Mouse (Mus musculus): ENCODE measurements around the gene Sctr. TPM values are rescaled to one million over a fixed set of nuclear protein-coding genes. Genes with fewer than 3 reads are reported as not detected.

The Sctr gene
- polyA plus RNA-seq (2015; fragmentation: Nextera tagmentation; extraction: Ambion mirVana), result 0.05 TPM in 1 of 2 replicates, not detected in the other

DNA sequence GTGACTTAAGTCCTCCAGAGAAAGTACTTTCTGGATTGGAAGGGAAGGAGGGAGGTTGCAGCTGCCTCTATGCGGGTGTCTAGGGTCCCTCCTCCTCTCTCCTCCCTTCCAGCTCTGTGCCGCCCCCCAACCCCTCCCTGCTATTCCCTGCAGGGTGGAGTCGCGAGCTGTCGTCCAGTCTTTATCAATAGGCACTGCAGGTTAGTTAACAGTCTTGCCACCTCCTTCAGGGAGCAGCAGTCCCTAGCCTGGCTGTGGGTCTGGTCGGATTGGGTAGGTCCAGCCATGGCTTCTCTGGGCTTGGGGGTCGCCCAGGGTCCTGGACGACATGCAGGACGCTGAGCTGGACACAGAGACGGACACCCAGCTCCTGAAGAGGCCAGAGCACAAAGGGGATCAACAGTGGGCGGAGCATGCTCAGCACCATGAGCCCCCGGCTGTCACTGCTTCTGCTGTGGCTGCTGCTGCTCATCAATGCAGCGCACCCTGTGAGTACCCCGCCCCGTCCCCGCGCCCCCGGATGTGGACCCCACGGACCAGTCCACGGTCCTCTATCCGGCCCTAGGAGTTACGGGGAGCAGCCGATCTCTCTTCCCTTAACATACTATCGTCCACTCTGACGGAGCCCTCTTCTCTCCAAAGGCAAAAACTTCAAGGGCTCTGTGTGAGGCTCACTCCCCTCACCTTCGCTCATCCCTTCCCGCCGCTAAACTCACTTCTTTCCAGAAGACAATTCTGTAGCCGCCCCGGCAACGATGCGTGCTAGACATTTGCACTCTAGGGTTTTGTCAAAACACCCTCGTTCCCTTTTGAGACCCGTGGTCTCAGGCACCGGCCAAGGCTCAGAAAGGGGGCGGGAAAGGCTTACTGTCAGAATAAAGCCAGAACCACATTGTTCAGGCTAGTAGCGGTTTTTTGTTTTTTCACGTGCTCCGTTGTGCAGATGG lies at the start of gene Sctr:
Gene Sctr (plus strand): TSS at position 51 of the 947 bp plus-strand sequence.
- H3K27me3 ChIP-seq (ENCODE audit: control insufficient read depth, insufficient read depth, low read depth, low read length), result peaks cover 24% of the 10 kb centered on the region

DNA sequence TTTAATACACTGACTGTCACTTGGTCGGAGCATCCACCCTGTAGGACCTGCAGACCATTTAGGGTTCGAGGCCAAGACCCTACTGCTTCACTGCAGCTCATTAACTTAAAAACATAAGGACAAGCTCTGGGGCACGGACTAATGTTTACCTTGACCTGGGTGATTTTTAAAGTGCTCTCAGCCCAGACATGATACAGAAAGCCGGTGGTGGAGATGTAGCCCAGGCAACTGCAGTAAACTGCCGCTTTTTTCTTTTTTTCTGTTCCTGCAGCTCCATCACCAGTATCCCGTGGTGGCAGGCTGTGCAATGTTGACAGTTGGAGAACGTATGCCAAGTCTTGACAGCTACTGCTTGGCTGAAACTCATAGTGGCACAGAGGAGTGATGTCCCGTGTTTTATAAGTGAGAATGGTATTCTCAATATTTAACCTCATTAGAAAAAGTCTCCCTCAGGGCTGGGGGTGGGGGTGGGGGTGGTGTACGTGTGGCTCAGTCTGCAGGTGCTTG lies 48.9 kb upstream of the Sctr start:
- no peak overlapping the region for H3K27ac ChIP-seq (ENCODE audit: low read length)
- H3K27me3 ChIP-seq (ENCODE audit: control insufficient read depth, insufficient read depth, low read depth, low read length), result no peaks in the 10 kb centered on the region
- no peaks in the 10 kb centered on the region for H3K36me3 ChIP-seq (ENCODE audit: control insufficient read depth, insufficient read depth)
- H3K4me1 ChIP-seq (ENCODE audit: control insufficient read depth, low read depth, low read length), result no peaks in the 10 kb centered on the region
- ATAC-seq (ENCODE audit: low read depth), result no peak
- no peaks in the 10 kb centered on the region for H3K9me3 ChIP-seq (replicated peaks; ENCODE audit: control insufficient read depth, low read length)
- WGBS (ENCODE audit: insufficient replicate concordance), result 43% methylated on average over 9 of the region's 9 CpGs
- H3K4me3 ChIP-seq (ENCODE audit: low read depth, low read length), result no peak overlapping the region
- H3K9ac ChIP-seq (ENCODE audit: low read depth, low read length), result no peak overlapping the region
- no peak overlapping the region for H3K4me2 ChIP-seq (ENCODE audit: low read depth, low read length)

More for the DNA sequence above, at the start of gene Sctr:
- H3K36me3 ChIP-seq (ENCODE audit: control insufficient read depth, insufficient read depth), result no peaks in the 10 kb centered on the region
- peak within 1 kb of the TSS; percentile 5; the same call in 1 of the 2 replicates for H3K4me3 ChIP-seq (ENCODE audit: low read depth, low read length)
- no peak within 1 kb of the TSS for H3K9ac ChIP-seq (ENCODE audit: low read depth, low read length)
- no peaks in the 10 kb centered on the region for H3K4me1 ChIP-seq (ENCODE audit: control insufficient read depth, low read depth, low read length)
- H3K4me2 ChIP-seq (ENCODE audit: low read depth, low read length), result peak within 1 kb of the TSS; percentile 38; the same call in 1 of the 2 replicates
- no peak within 1 kb of the TSS for H3K27ac ChIP-seq (ENCODE audit: low read length)
- ATAC-seq (ENCODE audit: low read depth), result no peak
- H3K9me3 ChIP-seq (replicated peaks; ENCODE audit: control insufficient read depth, low read length), result no peaks in the 10 kb centered on the region
- WGBS (ENCODE audit: insufficient replicate concordance), result 4% methylated on average over 39 of the region's 39 CpGs

- no peak for ATAC-seq (ENCODE audit: low read depth)
Measured at GRCm38 (mm10) chr1:119959464-119959863, 47.2 kb upstream of the Sctr start.

DNA sequence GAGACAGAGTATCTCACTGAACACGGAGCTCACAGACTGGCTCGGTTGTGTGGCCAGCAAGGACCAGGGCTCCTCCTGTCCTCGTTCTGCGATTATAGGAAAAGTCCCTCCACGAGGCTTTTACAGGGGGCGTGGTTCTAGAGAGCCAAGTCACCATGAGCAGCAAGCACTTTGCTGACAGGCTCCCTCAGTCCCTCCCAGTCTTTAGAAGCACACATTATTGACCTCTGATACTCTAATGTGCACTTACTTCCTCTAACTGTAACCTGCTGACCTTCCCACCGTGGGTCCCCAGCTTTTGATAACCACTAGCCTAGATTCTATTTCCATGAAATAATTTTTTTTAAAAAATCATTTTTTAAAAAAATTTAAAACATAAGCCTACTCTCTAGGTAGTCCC lies 46.8 kb upstream of the Sctr start:
- H3K9me3 ChIP-seq (replicated peaks; ENCODE audit: control insufficient read depth, low read length), result no peaks in the 10 kb centered on the region
- H3K4me2 ChIP-seq (ENCODE audit: low read depth, low read length), result no peak overlapping the region
- no peak overlapping the region for H3K27ac ChIP-seq (ENCODE audit: low read length)
- ATAC-seq (ENCODE audit: low read depth), result no peak
- no peaks in the 10 kb centered on the region for H3K4me1 ChIP-seq (ENCODE audit: control insufficient read depth, low read depth, low read length)
- no peaks in the 10 kb centered on the region for H3K36me3 ChIP-seq (ENCODE audit: control insufficient read depth, insufficient read depth)
- H3K4me3 ChIP-seq (ENCODE audit: low read depth, low read length), result no peak overlapping the region
- H3K9ac ChIP-seq (ENCODE audit: low read depth, low read length), result no peak overlapping the region
- H3K27me3 ChIP-seq (ENCODE audit: control insufficient read depth, insufficient read depth, low read depth, low read length), result no peaks in the 10 kb centered on the region
- WGBS (ENCODE audit: insufficient replicate concordance), result 47% methylated on average over 7 of the region's 7 CpGs

More at GRCm38 (mm10) chr1:119959464-119959863, 47.2 kb upstream of the Sctr start:
- Histone ChIP-seq H3K27ac (ENCODE audit: low read length) (no peak overlapping the region), H3K9ac (ENCODE audit: low read depth, low read length) (no peak overlapping the region), H3K36me3 (ENCODE audit: control insufficient read depth, insufficient read depth) (no peaks in the 10 kb centered on the region), H3K4me2 (ENCODE audit: low read depth, low read length) (no peak overlapping the region), H3K4me3 (ENCODE audit: low read depth, low read length) (no peak overlapping the region), H3K9me3 (replicated peaks; ENCODE audit: control insufficient read depth, low read length) (no peaks in the 10 kb centered on the region), H3K4me1 (ENCODE audit: control insufficient read depth, low read depth, low read length) (no peaks in the 10 kb centered on the region), H3K27me3 (ENCODE audit: control insufficient read depth, insufficient read depth, low read depth, low read length) (no peaks in the 10 kb centered on the region)
- 74% methylated on average over 4 of the region's 4 CpGs for WGBS (ENCODE audit: insufficient replicate concordance)

GRCm38 (mm10) chr1:119965804-119966514 lies 40.7 kb upstream of the Sctr start:
- Histone ChIP-seq H3K4me1 (ENCODE audit: control insufficient read depth, low read depth, low read length) (no peaks in the 10 kb centered on the region), H3K4me3 (ENCODE audit: low read depth, low read length) (no peak overlapping the region), H3K36me3 (ENCODE audit: control insufficient read depth, insufficient read depth) (no peaks in the 10 kb centered on the region), H3K4me2 (ENCODE audit: low read depth, low read length) (no peak overlapping the region), H3K9ac (ENCODE audit: low read depth, low read length) (no peak overlapping the region), H3K27me3 (ENCODE audit: control insufficient read depth, insufficient read depth, low read depth, low read length) (no peaks in the 10 kb centered on the region), H3K27ac (ENCODE audit: low read length) (no peak overlapping the region), H3K9me3 (replicated peaks; ENCODE audit: control insufficient read depth, low read length) (no peaks in the 10 kb centered on the region)
- WGBS (ENCODE audit: insufficient replicate concordance), result 43% methylated on average over 12 of the region's 12 CpGs
- ATAC-seq (ENCODE audit: low read depth), result no peak

- Histone ChIP-seq H3K9ac (ENCODE audit: low read depth, low read length) (no peak overlapping the region), H3K27ac (ENCODE audit: low read length) (no peak overlapping the region), H3K36me3 (ENCODE audit: control insufficient read depth, insufficient read depth) (no peaks in the 10 kb centered on the region), H3K4me1 (ENCODE audit: control insufficient read depth, low read depth, low read length) (no peaks in the 10 kb centered on the region), H3K4me3 (ENCODE audit: low read depth, low read length) (no peak overlapping the region), H3K4me2 (ENCODE audit: low read depth, low read length) (no peak overlapping the region), H3K9me3 (replicated peaks; ENCODE audit: control insufficient read depth, low read length) (no peaks in the 10 kb centered on the region), H3K27me3 (ENCODE audit: control insufficient read depth, insufficient read depth, low read depth, low read length) (no peaks in the 10 kb centered on the region)
- ATAC-seq (ENCODE audit: low read depth), result no peak
- WGBS (ENCODE audit: insufficient replicate concordance), result 20% methylated on average over 4 of the region's 4 CpGs
Measured at GRCm38 (mm10) chr1:119973117-119973516, 33.6 kb upstream of the Sctr start.

DNA sequence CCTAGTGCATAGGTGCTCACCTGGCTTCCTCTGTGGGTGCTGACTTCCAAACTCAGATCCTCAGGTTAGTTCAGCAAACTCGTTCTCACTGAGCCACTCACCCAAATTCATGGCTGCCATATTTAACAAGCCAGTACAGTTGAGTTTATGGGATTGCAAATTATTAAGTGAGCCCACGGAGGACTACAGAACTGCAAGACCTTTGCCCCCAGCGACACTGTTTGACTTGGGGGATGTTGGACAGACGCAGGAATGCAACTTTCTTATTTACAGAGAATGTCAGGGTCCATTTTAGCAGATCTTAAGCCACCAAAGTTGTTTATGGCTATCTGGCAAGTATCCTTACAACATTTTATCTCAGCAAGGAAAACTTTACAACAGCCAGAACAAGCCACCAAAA lies 31.6 kb upstream of the Sctr start:
- Histone ChIP-seq H3K9me3 (replicated peaks; ENCODE audit: control insufficient read depth, low read length) (no peaks in the 10 kb centered on the region), H3K36me3 (ENCODE audit: control insufficient read depth, insufficient read depth) (no peaks in the 10 kb centered on the region), H3K4me1 (ENCODE audit: control insufficient read depth, low read depth, low read length) (no peaks in the 10 kb centered on the region), H3K27ac (ENCODE audit: low read length) (no peak overlapping the region), H3K9ac (ENCODE audit: low read depth, low read length) (no peak overlapping the region), H3K4me3 (ENCODE audit: low read depth, low read length) (no peak overlapping the region), H3K27me3 (ENCODE audit: control insufficient read depth, insufficient read depth, low read depth, low read length) (no peaks in the 10 kb centered on the region), H3K4me2 (ENCODE audit: low read depth, low read length) (no peak overlapping the region)
- 42% methylated on average over 4 of the region's 4 CpGs for WGBS (ENCODE audit: insufficient replicate concordance)
- ATAC-seq (ENCODE audit: low read depth), result no peak

GRCm38 (mm10) chr1:119986555-119986954 lies 20.1 kb upstream of the Sctr start:
- WGBS (ENCODE audit: insufficient replicate concordance), result 69% methylated on average over 5 of the region's 5 CpGs
- no peaks in the 10 kb centered on the region for H3K36me3 ChIP-seq (ENCODE audit: control insufficient read depth, insufficient read depth)

More at GRCm38 (mm10) chr1:119986555-119986954, 20.1 kb upstream of the Sctr start:
- Histone ChIP-seq H3K9ac (ENCODE audit: low read depth, low read length) (no peak overlapping the region), H3K9me3 (replicated peaks; ENCODE audit: control insufficient read depth, low read length) (no peaks in the 10 kb centered on the region), H3K4me3 (ENCODE audit: low read depth, low read length) (no peak overlapping the region), H3K27me3 (ENCODE audit: control insufficient read depth, insufficient read depth, low read depth, low read length) (no peaks in the 10 kb centered on the region), H3K27ac (ENCODE audit: low read length) (no peak overlapping the region), H3K4me1 (ENCODE audit: control insufficient read depth, low read depth, low read length) (no peaks in the 10 kb centered on the region), H3K4me2 (ENCODE audit: low read depth, low read length) (no peak overlapping the region)
- ATAC-seq (ENCODE audit: low read depth), result no peak
